In the genomic region with DNA sequence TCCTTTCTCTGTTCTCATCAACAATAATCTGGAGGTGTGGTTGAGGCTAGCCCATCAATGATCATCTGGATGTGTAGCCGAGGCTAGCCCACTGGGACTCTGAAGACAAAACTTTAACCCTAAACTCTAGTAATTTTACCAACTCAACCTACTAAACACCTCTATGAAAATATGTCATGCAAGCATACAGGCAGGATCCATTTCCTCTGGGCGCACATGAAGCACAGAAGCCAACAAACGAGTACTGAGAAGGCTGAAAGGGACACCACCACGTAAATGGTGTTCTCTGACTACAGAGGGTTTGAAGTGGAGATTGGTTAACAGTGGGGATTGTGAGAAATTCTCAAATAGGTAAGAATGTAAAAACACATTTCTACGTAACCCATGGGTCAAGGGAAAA, we compare ENCODE assay signal across 23 mouse cellular contexts. TPM values are rescaled to one million over a fixed set of nuclear protein-coding genes. Genes with fewer than 3 reads are reported as not detected.
A peak's percentile ranks its signal among the peaks of the same experiment; 100 is the strongest.
DNase-seq lines count a peak whose midpoint lies in the region; ATAC-seq lines count a peak whose summit lies in the region.
"Had no signal": no experiment of that assay in that cellular context is flagged by ENCODE, and none has a peak within 500 bp of the region (broad histone marks: within the 10 kb centered on the region; RNA-seq: fewer than 3 reads in every experiment).

No protein-coding gene starts in this region.

- no peaks in the 10 kb centered on the region for H3K27me3 ChIP-seq in heart, embryonic 15.5 days
- H3K27me3 ChIP-seq in liver, embryonic 12.5 days (replicated peaks) = no peaks in the 10 kb centered on the region
- H3K27me3 ChIP-seq in forebrain, embryonic 15.5 days = no peaks in the 10 kb centered on the region
- H3K27me3 ChIP-seq: embryonic facial prominence, embryonic 12.5 days; forebrain, embryonic 12.5 days; kidney, embryonic 15.5 days; limb, embryonic 12.5 days; midbrain, embryonic 15.5 days; neural tube, embryonic 15.5 days had no signal

- H3K4me1 ChIP-seq in heart, embryonic 15.5 days (replicated peaks) = peaks cover 19% of the 10 kb centered on the region
- peaks cover 84% of the 10 kb centered on the region for H3K4me1 ChIP-seq in liver, embryonic 12.5 days
- H3K4me1 ChIP-seq in forebrain, embryonic 15.5 days = no peaks in the 10 kb centered on the region; the same call in 1 of the 2 replicates
- H3K4me1 ChIP-seq: embryonic facial prominence, embryonic 12.5 days; forebrain, embryonic 12.5 days; kidney, embryonic 15.5 days; midbrain, embryonic 15.5 days; neural tube, embryonic 15.5 days had no signal

- H3K9me3 ChIP-seq in heart, embryonic 15.5 days (replicated peaks) = no peaks in the 10 kb centered on the region
- no peaks in the 10 kb centered on the region for H3K9me3 ChIP-seq in liver, embryonic 12.5 days (replicated peaks)
- H3K9me3 ChIP-seq in forebrain, embryonic 15.5 days = no peaks in the 10 kb centered on the region
- H3K9me3 ChIP-seq: embryonic facial prominence, embryonic 12.5 days; forebrain, embryonic 12.5 days; heart, embryonic 10.5 days; kidney, embryonic 15.5 days; limb, embryonic 12.5 days; midbrain, embryonic 15.5 days; neural tube, embryonic 15.5 days had no signal

- no peak overlapping the region for H3K9ac ChIP-seq in heart, embryonic 15.5 days
- no peak overlapping the region for H3K9ac ChIP-seq in liver, embryonic 12.5 days
- H3K9ac ChIP-seq in forebrain, embryonic 15.5 days (replicated peaks) = no peak overlapping the region
- H3K9ac ChIP-seq: embryonic facial prominence, embryonic 12.5 days; forebrain, embryonic 12.5 days; kidney, embryonic 15.5 days; limb, embryonic 12.5 days; midbrain, embryonic 15.5 days; neural tube, embryonic 15.5 days had no signal

- no peaks in the 10 kb centered on the region for H3K36me3 ChIP-seq in heart, embryonic 15.5 days
- no peaks in the 10 kb centered on the region for H3K36me3 ChIP-seq in liver, embryonic 12.5 days
- no peaks in the 10 kb centered on the region for H3K36me3 ChIP-seq in forebrain, embryonic 15.5 days
- H3K36me3 ChIP-seq: embryonic facial prominence, embryonic 12.5 days; forebrain, embryonic 12.5 days; heart, embryonic 10.5 days; kidney, embryonic 15.5 days; limb, embryonic 12.5 days; midbrain, embryonic 15.5 days had no signal

- 90% methylated on average over 5 of the region's 5 CpGs for WGBS in heart, embryonic 15.5 days
- WGBS in liver, embryonic 12.5 days (ENCODE audit: insufficient replicate concordance) = 83% methylated on average over 5 of the region's 5 CpGs
- WGBS in forebrain, embryonic 15.5 days = 96% methylated on average over 5 of the region's 5 CpGs

- 0 out of 2 replicates have a peak overlapping the region, but pooled peaks have one; percentile 52 for H3K27ac ChIP-seq in heart, embryonic 15.5 days
- peak overlapping the region; percentile 93 for H3K27ac ChIP-seq in liver, embryonic 12.5 days
- no peak overlapping the region for H3K27ac ChIP-seq in forebrain, embryonic 15.5 days (replicated peaks)
- H3K27ac ChIP-seq: embryonic facial prominence, embryonic 12.5 days; forebrain, embryonic 12.5 days; kidney, embryonic 15.5 days; limb, embryonic 12.5 days; midbrain, embryonic 15.5 days; neural tube, embryonic 15.5 days had no signal

- no peak for DNase-seq in heart, adult 8-10 months (ENCODE audit: low spot score)
- DNase-seq in thymus, postnatal 14 days = peak; percentile 42
- no peak for DNase-seq in thymus, postnatal 36 days
- DNase-seq in naive thymus-derived CD4-positive, alpha-beta T cell, adult 2 months (ENCODE audit: low read depth) = peak; percentile 53
- DNase-seq in frontal cortex, postnatal 14 days (ENCODE audit: low spot score in 2 of 2) = no peak
- DNase-seq: adrenal gland, postnatal 14 days; kidney, postnatal 36 days; layer of hippocampus, postnatal 36 days; lung, adult 2 months; lung, postnatal 36 days had no signal

- ATAC-seq in heart, embryonic 15.5 days (replicated peaks; ENCODE audit: insufficient number of reproducible peaks, insufficient read depth, low FRiP score, low read depth) = no peak
- no peak for ATAC-seq in liver, embryonic 12.5 days
- ATAC-seq in forebrain, embryonic 15.5 days (replicated peaks) = no peak
- ATAC-seq: hindbrain, embryonic 16.5 days; intestine, postnatal 0 days; midbrain, embryonic 15.5 days had no signal

- H3K4me3 ChIP-seq in heart, embryonic 15.5 days = no peak overlapping the region
- no peak overlapping the region for H3K4me3 ChIP-seq in liver, embryonic 12.5 days
- H3K4me3 ChIP-seq in forebrain, embryonic 15.5 days = no peak overlapping the region
- H3K4me3 ChIP-seq: embryonic facial prominence, embryonic 12.5 days; forebrain, embryonic 12.5 days; heart, embryonic 10.5 days; kidney, embryonic 15.5 days; limb, embryonic 12.5 days; midbrain, embryonic 15.5 days; myocyte; neural tube, embryonic 15.5 days had no signal

- no peak overlapping the region for H3K4me2 ChIP-seq in heart, embryonic 15.5 days
- H3K4me2 ChIP-seq in liver, embryonic 12.5 days = peak overlapping the region; percentile 70
- no peak overlapping the region for H3K4me2 ChIP-seq in forebrain, embryonic 15.5 days (replicated peaks)
- H3K4me2 ChIP-seq: embryonic facial prominence, embryonic 12.5 days; forebrain, embryonic 12.5 days; kidney, embryonic 15.5 days; limb, embryonic 12.5 days; midbrain, embryonic 15.5 days; neural tube, embryonic 15.5 days had no signal

RNA-seq across cellular contexts. Expression of a gene that starts 47.3 kb away (rescaled TPM):
- 77.2 and 81.4 TPM in 2 replicates for polyA plus RNA-seq in heart, embryonic 15.5 days (2015; fragmentation: Nextera tagmentation; extraction: Ambion mirVana)
- 10 to 100 TPM; 24.8 to 29.3 (median 28.3) TPM for total RNA-seq in heart, adult 8-10 months (2022)
- 86.4 and 87.2 TPM in 2 replicates for polyA plus RNA-seq in liver, embryonic 12.5 days (2016; fragmentation: Nextera tagmentation; extraction: Ambion mirVana)
- polyA plus RNA-seq in forebrain, embryonic 15.5 days (2015; fragmentation: Nextera tagmentation; extraction: Ambion mirVana) = 126 and 128 TPM in 2 replicates

RNA-seq across cellular contexts. Expression of a gene that starts 47.3 kb away (rescaled TPM):
- polyA plus RNA-seq in heart, embryonic 15.5 days (2015; fragmentation: Nextera tagmentation; extraction: Ambion mirVana) = 54.0 and 59.2 TPM in 2 replicates
- 100 to 1,000 TPM in 3 of 4 experiments, 10 to 100 TPM in 1; 99.9 to 124 (median 112) TPM for total RNA-seq in heart, adult 8-10 months (2022)
- polyA plus RNA-seq in liver, embryonic 12.5 days (2016; fragmentation: Nextera tagmentation; extraction: Ambion mirVana) = 53.6 TPM in 2 replicates
- polyA plus RNA-seq in forebrain, embryonic 15.5 days (2015; fragmentation: Nextera tagmentation; extraction: Ambion mirVana) = 53.0 and 56.6 TPM in 2 replicates

Comparison
In these comparisons a context has a peak if more than half of its experiments do, and no peak if none do; other contexts are left out.
1. DNase-seq: peak in thymus, postnatal 14 days (single experiment) and naive thymus-derived CD4-positive, alpha-beta T cell, adult 2 months (single experiment); none in heart, adult 8-10 months (single experiment), thymus, postnatal 36 days (0 of 2) and frontal cortex, postnatal 14 days (0 of 2).